Mouse (Mus musculus) left cerebral cortex, postnatal 36 days (tissue): ENCODE measurements around the gene Gm28729. TPM values are rescaled to one million over a fixed set of nuclear protein-coding genes. Genes with fewer than 3 reads are reported as not detected.
A peak's percentile ranks its signal among the peaks of the same experiment; 100 is the strongest.
"Not testable (repeated sequence)": the region's sequence is repeated elsewhere in the genome, so short reads cannot be mapped to it uniquely, and the experiment has no call there.

Source experiments
- DNase-seq, 2 experiments: peaks; one replicate each; pipeline ENCODE4 v3.0.0; 2021 to 2022; ENCODE audit warnings: low spot score in 2 of 2, mixed read lengths in 1 of 2
- intact Hi-C: fragments of 180-260 bp; cut with DNase I; formaldehyde crosslinking; loops from one replicate; pipeline ENCODE4 v1.15.1; 2025
- total RNA-seq, 2 experiments: library from RNA; stranded (reverse); gene quantifications; 2 replicates each; pipeline ENCODE4 v1.2.3; 2021

The Gm28729 gene
- total RNA-seq, 2 experiments from 2014 or later, result not detected

- DNase-seq, result no peak
- intact Hi-C loops, result no loop called here
Measured at GRCm38 (mm10) chr9:96472356-96472755, 52.7 kb downstream of the Gm28729 start.

GRCm38 (mm10) chr9:96471681-96472080 is 53.4 kb downstream of the Gm28729 start:
- intact Hi-C loops, DNase-seq: not testable (repeated sequence)

- intact Hi-C loops, result no loop called here
- DNase-seq, result no peak
Measured at GRCm38 (mm10) chr9:96470266-96470974, 54.6 kb downstream of the Gm28729 start.

GRCm38 (mm10) chr9:96469556-96470265 is 55.4 kb downstream of the Gm28729 start:
- intact Hi-C loops, result no loop called here
- DNase-seq, result no peak

DNA sequence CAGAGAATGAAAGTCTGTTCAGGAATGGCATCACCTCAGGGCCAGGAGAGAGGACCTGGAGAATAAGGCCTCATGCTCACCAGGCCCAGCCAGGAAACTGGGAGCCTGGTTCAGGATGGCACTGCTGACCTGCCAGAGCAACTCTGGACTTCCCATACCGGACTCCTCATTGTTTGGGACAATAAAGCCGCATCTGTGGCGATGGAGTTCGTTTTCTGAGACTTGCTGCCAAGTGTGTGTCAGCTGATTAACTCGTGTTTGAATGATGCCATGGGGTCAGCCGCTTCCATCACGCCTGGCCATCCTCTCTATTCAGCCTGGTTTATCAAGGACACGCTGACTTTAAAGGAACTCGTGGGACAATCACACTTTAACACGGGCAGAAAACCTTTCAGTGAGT is 61.4 kb downstream of the Gm28729 start:
- peak in 1 of 2 experiments; percentile 8 for DNase-seq
- intact Hi-C loops, result no loop called here

GRCm38 (mm10) chr9:96461607-96462006 is 63.5 kb downstream of the Gm28729 start:
- DNase-seq, result no peak
- intact Hi-C loops, result no loop called here

DNA sequence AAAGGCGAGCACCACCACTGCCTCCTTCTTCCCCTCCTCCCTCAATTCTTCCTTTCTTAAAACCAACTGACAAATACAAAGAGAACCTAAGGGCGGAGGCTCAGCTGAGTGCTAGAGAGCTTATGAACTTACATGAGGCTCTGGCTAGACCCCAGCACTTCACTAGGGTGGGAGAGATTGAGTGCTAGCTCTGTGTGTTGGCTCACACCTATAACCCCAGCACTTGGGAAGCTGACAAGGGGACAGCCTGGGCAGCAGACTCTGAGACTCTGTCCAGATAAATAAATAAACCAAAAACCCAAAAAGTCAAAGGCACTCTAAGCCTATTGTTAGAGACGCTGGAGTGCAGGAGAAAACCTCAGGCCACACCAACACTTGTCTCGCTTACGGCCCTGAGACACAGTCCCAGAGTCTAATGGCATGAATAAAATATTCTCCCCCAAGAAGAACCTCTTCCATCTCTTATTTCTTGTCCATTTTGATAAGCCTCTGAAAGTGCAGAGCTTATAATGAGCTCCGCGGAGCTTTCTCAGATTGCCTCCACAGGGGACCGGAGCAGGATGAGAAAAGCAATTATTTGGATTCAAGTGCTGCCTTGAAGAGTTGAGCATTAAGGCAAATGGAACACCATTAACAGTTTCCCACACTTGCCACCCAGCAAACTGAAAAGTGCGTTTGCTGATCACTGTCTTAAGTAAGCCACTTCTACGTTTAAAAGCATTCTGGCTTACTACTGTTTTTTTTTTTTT is 64.8 kb downstream of the Gm28729 start:
- intact Hi-C loops, result no loop called here

GRCm38 (mm10) chr9:96455618-96456017 is 69.4 kb downstream of the Gm28729 start:
- intact Hi-C loops, result no loop called here
- no peak for DNase-seq

More for the DNA sequence above, 64.8 kb downstream of the Gm28729 start:
- DNase-seq, result no peak

DNA sequence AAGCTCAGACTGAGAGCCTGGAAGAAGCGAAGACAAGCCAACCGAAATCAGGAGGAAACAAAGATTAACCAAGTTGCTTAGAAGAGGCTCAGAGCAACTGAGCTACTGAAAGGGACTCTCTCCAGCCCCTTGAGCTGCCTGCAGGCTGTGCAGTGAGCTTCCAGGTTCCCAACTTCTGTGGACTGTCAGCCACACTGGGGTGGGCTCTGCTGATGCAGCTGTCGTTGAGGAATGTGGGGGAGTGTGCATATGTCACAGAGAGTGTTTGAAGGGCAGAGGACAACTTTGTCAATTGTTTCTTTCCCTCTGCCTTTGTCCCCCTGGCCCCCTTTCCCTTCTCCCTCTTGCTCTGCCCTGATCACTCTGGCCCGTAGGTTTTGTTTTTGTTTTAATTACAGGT is 72.1 kb downstream of the Gm28729 start:
- intact Hi-C loops, result no loop called here
- no peak for DNase-seq

DNA sequence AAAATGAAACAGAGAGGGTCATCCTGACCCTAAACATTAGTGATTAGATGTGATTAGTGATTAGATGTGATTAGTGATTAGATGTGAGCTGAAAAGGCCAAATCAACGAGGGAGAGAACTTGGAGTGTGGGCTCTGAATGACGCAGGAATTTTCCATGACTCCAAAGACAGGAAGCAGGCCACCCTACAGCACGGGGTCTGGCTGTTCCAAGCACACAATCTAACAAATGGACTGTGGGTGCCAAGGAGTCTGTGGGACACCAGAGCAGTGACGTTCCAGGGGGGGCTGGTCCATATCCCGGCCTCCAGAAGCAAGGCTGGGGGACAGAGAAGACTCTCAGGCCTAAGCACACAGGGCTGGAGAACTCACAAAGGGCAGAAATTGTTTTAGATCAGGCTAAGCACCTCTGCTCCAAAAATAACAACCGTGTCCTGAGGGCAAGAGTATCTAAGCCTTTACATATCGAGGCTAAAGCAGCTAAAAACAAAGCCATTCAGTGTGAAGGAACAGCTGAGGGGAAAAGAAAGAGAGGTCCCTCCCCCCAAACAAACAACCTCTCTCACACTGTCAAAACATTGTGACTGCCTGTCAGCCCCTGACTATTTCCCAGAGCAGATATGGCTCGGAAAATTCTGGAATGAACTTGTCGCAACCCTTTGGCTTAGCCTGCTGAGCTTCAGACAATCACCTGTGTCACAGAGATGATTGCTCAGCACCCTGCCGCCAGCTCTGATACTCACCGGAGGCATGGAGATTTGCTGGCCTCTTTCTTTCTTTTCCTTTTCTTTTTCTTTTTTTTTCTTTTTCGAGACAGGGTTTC is 74.0 kb downstream of the Gm28729 start:
- no peak for DNase-seq
- intact Hi-C loops, result no loop called here

DNA sequence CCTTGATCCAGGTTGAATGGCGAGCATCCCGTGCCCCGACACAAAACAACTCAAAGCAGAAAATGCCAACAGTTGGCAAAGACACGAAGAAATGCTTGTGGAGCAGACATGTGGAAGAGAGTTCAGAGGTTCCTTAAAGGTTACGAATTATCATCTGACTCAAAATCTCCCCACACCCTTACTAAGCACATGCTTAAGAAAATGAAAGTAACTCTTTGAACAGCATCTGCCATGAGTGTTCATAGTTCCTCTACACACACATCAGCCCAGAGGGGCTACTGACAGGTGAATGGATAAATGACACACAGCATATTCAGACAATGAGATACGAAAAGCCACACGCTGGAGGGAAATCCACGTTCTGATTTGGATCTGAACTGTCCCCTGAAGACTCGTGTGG is 75.5 kb downstream of the Gm28729 start:
- intact Hi-C loops, result no loop called here
- no peak for DNase-seq

- no peak for DNase-seq
- intact Hi-C loops, result no loop called here
Measured at GRCm38 (mm10) chr9:96445351-96445750, 79.7 kb downstream of the Gm28729 start.

DNA sequence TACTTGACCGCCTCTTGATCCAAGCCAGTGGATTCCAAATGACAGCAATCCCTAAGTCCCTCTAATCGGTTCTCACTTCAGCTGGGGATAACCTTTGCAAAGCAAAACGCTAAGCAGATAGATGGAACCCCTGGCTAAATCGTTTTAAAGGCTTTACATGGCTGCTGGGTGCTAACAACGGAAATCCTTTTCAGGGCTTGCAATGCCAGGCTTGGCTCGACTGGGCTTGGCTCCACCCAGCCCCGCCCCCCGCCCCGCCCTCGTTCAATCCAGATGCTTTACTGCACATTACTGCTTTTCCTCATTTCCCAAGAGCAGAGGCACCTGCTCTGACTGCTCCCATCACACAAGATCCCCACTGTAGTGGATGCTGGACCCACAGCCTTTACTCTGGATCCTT is 83.0 kb downstream of the Gm28729 start:
- intact Hi-C loops, result no loop called here
- no peak for DNase-seq

GRCm38 (mm10) chr9:96438334-96438871 is 86.7 kb downstream of the Gm28729 start:
- no peak for DNase-seq
- intact Hi-C loops, result loop anchor here (5.0 kb wide), 1 partner anchor 76 kb away; the partner anchor contains the start of gene Atp1b3

GRCm38 (mm10) chr9:96437805-96438333 is 87.2 kb downstream of the Gm28729 start:
- intact Hi-C loops, result loop anchor here (5.0 kb wide), 1 partner anchor 76 kb away; the partner anchor contains the start of gene Atp1b3
- DNase-seq, result peak; percentile 17 to 25

- intact Hi-C loops, result loop anchor here (5.0 kb wide), 1 partner anchor 75 kb away; the partner anchor contains the start of gene Atp1b3
- DNase-seq, result no peak
Measured at GRCm38 (mm10) chr9:96436901-96437804, 87.9 kb downstream of the Gm28729 start.
